10 mouse cellular contexts compared by ENCODE assay signal in the genomic region with DNA sequence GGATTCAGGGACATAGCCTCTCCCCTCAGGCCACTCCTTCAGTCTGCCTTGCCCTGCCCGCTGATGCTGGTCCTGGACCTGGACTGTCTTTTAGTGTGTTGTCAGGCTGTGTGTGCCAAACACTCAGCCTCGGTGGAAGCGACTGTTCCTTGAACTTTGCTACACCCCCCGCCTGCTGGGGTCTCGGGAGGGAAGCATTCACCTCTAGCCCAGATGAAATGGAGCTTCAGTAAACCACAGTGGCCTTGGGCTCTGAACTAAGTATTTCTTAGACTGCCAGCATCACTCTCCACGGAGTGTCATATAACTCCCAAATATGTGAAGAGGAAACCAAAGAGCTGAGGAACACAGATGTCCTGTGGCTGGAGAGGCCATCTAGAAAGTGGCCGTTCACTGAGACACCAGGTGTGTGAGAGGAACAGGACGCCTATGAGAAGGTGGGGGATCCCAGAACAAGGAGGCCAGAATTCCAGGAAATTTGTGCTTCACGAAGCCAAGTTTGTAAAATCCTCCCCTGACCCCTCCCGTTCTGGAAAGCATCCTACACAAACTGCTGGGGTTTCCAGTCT.
DNase-seq lines count a peak whose midpoint lies in the region; ATAC-seq and TF ChIP-seq lines count a peak whose summit lies in the region.
"Had no signal": no experiment of that assay in that cellular context is flagged by ENCODE, and none has a peak within 500 bp of the region (broad histone marks: within the 10 kb centered on the region; RNA-seq: fewer than 3 reads in every experiment).

No protein-coding gene starts in this region.

- H3K4me1 ChIP-seq in lung, postnatal 0 days (ENCODE audit: insufficient read depth, low read depth, low read length), result peaks cover 20% of the 10 kb centered on the region; the same call in 1 of the 2 replicates
- peaks cover 49% of the 10 kb centered on the region for H3K4me1 ChIP-seq in intestine, embryonic 15.5 days (replicated peaks)
- peaks cover 11% of the 10 kb centered on the region for H3K4me1 ChIP-seq in forebrain, embryonic 13.5 days

- no peak overlapping the region for H3K4me3 ChIP-seq in lung, postnatal 0 days (ENCODE audit: low read depth, low read length)
- H3K4me3 ChIP-seq in intestine, embryonic 15.5 days (replicated peaks), result no peak overlapping the region
- H3K4me3 ChIP-seq in forebrain, embryonic 13.5 days, result no peak overlapping the region
- H3K4me3 ChIP-seq: erythroblast, embryonic 14.5 days had no signal

- WGBS in lung, postnatal 0 days, result 28% methylated on average over 10 of the region's 10 CpGs
- WGBS in intestine, embryonic 15.5 days, result 33% methylated on average over 10 of the region's 10 CpGs
- 64% methylated on average over 10 of the region's 10 CpGs for WGBS in forebrain, embryonic 13.5 days

- TF ChIP-seq EP300 in lung, postnatal 0 days (IDR thresholded peaks at IDR 0.05), result no peak

- no peaks in the 10 kb centered on the region for H3K36me3 ChIP-seq in lung, postnatal 0 days (ENCODE audit: insufficient read depth, low read length)
- no peaks in the 10 kb centered on the region for H3K36me3 ChIP-seq in intestine, embryonic 15.5 days
- H3K36me3 ChIP-seq in forebrain, embryonic 13.5 days (ENCODE audit: poor library complexity, severe bottlenecking), result no peaks in the 10 kb centered on the region

- no peak for TF ChIP-seq CTCF in lung, postnatal 0 days (IDR thresholded peaks at IDR 0.05)

- no peaks in the 10 kb centered on the region for H3K27me3 ChIP-seq in lung, postnatal 0 days (replicated peaks; ENCODE audit: insufficient read depth, low read length)
- H3K27me3 ChIP-seq in intestine, embryonic 15.5 days (replicated peaks), result no peaks in the 10 kb centered on the region
- no peaks in the 10 kb centered on the region for H3K27me3 ChIP-seq in forebrain, embryonic 13.5 days

- peak; percentile 68 for DNase-seq in gastrocnemius, adult 18-20 months (ENCODE audit: low spot score)
- no peak for DNase-seq in gastrocnemius, postnatal 10 days
- no peak for DNase-seq in lung, postnatal 0 days (ENCODE audit: low spot score)
- no peak for DNase-seq in lung, postnatal 10 days
- peak; percentile 65 for DNase-seq in testis, postnatal 14 days (ENCODE audit: low spot score)
- no peak for DNase-seq in cerebellum, adult 11-12 months
- DNase-seq: layer of hippocampus, adult 9-11 months had no signal

- H3K9ac ChIP-seq in lung, postnatal 0 days (replicated peaks; ENCODE audit: low read depth), result no peak overlapping the region
- no peak overlapping the region for H3K9ac ChIP-seq in intestine, embryonic 15.5 days
- no peak overlapping the region for H3K9ac ChIP-seq in forebrain, embryonic 13.5 days

- no peak for ATAC-seq in lung, postnatal 0 days
- no peak for ATAC-seq in intestine, embryonic 15.5 days
- ATAC-seq in forebrain, embryonic 13.5 days, result no peak

- H3K4me2 ChIP-seq in lung, postnatal 0 days (replicated peaks; ENCODE audit: low read depth, low read length), result no peak overlapping the region
- no peak overlapping the region for H3K4me2 ChIP-seq in intestine, embryonic 15.5 days (replicated peaks)
- H3K4me2 ChIP-seq in forebrain, embryonic 13.5 days, result no peak overlapping the region

- H3K27ac ChIP-seq in lung, postnatal 0 days (ENCODE audit: low read length), result 0 out of 2 replicates have a peak overlapping the region, but pooled peaks have one; percentile 26
- peak overlapping the region; percentile 48 for H3K27ac ChIP-seq in intestine, embryonic 15.5 days
- H3K27ac ChIP-seq in forebrain, embryonic 13.5 days, result no peak overlapping the region

- H3K9me3 ChIP-seq in lung, postnatal 0 days (ENCODE audit: low read length), result no peaks in the 10 kb centered on the region
- H3K9me3 ChIP-seq in intestine, embryonic 15.5 days, result no peaks in the 10 kb centered on the region
- no peaks in the 10 kb centered on the region for H3K9me3 ChIP-seq in forebrain, embryonic 13.5 days (replicated peaks)

Comparison
In these comparisons a context has a peak if more than half of its experiments do, and no peak if none do; other contexts are left out.
1. DNase-seq: peak in gastrocnemius, adult 18-20 months (single experiment) and testis, postnatal 14 days (single experiment); none in gastrocnemius, postnatal 10 days (single experiment), lung, postnatal 0 days (single experiment), lung, postnatal 10 days (single experiment) and cerebellum, adult 11-12 months (single experiment).